Comparison of ENCODE assay signal across 17 mouse cellular contexts in genomic region chr17:67008137-67008536, GRCm38 (mm10).
DNase-seq lines count a peak whose midpoint lies in the region; ATAC-seq and TF ChIP-seq lines count a peak whose summit lies in the region.
"Had no signal": no experiment of that assay in that cellular context is flagged by ENCODE, and none has a peak within 500 bp of the region (broad histone marks: within the 10 kb centered on the region; RNA-seq: fewer than 3 reads in every experiment).

No protein-coding gene starts in this region.

- intact Hi-C loops in heart, adult 2 months (cut with DNase I), result no loop called here
- intact Hi-C loops in heart, postnatal 36 days (cut with DNase I), result no loop called here

- DNase-seq in heart, adult 2 months, result no peak
- DNase-seq in heart, postnatal 36 days, result no peak
- DNase-seq in heart, adult 18-20 months, result no peak
- DNase-seq in midbrain, embryonic 10.5 days (ENCODE audit: low spot score), result no peak
- no peak for DNase-seq in midbrain, embryonic 14.5 days
- DNase-seq: adrenal gland, adult 2 months; adrenal gland, postnatal 25 days; cerebellum, adult 18-20 months; cerebellum, adult 9-11 months; cerebellum, postnatal 36 days; heart, postnatal 4 days; kidney, adult 18-20 months had no signal

- H3K27me3 ChIP-seq in heart, adult 2 months (ENCODE audit: control insufficient read depth, insufficient read depth, low read length), result no peaks in the 10 kb centered on the region
- H3K27me3 ChIP-seq in heart, embryonic 16.5 days (ENCODE audit: control insufficient read depth, insufficient read depth, low read length), result no peaks in the 10 kb centered on the region
- no peaks in the 10 kb centered on the region for H3K27me3 ChIP-seq in midbrain, embryonic 10.5 days (ENCODE audit: low read depth, poor library complexity, severe bottlenecking)
- no peaks in the 10 kb centered on the region for H3K27me3 ChIP-seq in midbrain, embryonic 14.5 days (ENCODE audit: control insufficient read depth, insufficient read depth, low read length)
- H3K27me3 ChIP-seq: embryonic facial prominence, embryonic 13.5 days; forebrain, embryonic 13.5 days; hindbrain, embryonic 12.5 days; intestine, embryonic 15.5 days had no signal

- no peak overlapping the region for H3K9ac ChIP-seq in heart, adult 2 months (ENCODE audit: low read depth, low read length)
- no peak overlapping the region for H3K9ac ChIP-seq in heart, embryonic 16.5 days (ENCODE audit: low read length)
- no peak overlapping the region for H3K9ac ChIP-seq in midbrain, embryonic 14.5 days (replicated peaks; ENCODE audit: low read length)
- H3K9ac ChIP-seq: embryonic facial prominence, embryonic 13.5 days; forebrain, embryonic 13.5 days; hindbrain, embryonic 12.5 days; intestine, embryonic 15.5 days had no signal

- 95% methylated on average over 9 of the region's 9 CpGs for WGBS in heart, adult 2 months
- 94% methylated on average over 9 of the region's 9 CpGs for WGBS in heart, embryonic 16.5 days
- WGBS in midbrain, embryonic 10.5 days, result 83% methylated on average over 9 of the region's 9 CpGs
- 48% methylated on average over 9 of the region's 9 CpGs for WGBS in midbrain, embryonic 14.5 days

- H3K4me2 ChIP-seq in heart, embryonic 16.5 days (ENCODE audit: low read depth, low read length), result no peak overlapping the region
- no peak overlapping the region for H3K4me2 ChIP-seq in midbrain, embryonic 14.5 days (ENCODE audit: low read length)
- H3K4me2 ChIP-seq: embryonic facial prominence, embryonic 13.5 days; forebrain, embryonic 13.5 days; hindbrain, embryonic 12.5 days; intestine, embryonic 15.5 days had no signal

- no peak for ATAC-seq in heart, embryonic 16.5 days (replicated peaks; ENCODE audit: extremely low read depth, insufficient read depth, low FRiP score)
- no peak for ATAC-seq in midbrain, embryonic 14.5 days (ENCODE audit: low FRiP score, low TSS enrichment)
- ATAC-seq: forebrain, embryonic 13.5 days; intestine, embryonic 15.5 days had no signal

- TF ChIP-seq CTCF in heart, adult 2 months (IDR thresholded peaks at IDR 0.05), result no peak

- TF ChIP-seq EP300 in heart, adult 2 months (IDR thresholded peaks at IDR 0.05; ENCODE audit: insufficient read depth, low read depth, low read length), result no peak

- peaks cover 5% of the 10 kb centered on the region for H3K36me3 ChIP-seq in heart, adult 2 months (ENCODE audit: control insufficient read depth, insufficient read depth, low read length)
- 0 out of 2 replicates have a peak, but pooled peaks cover 2% of the 10 kb centered on the region for H3K36me3 ChIP-seq in heart, embryonic 16.5 days (ENCODE audit: control insufficient read depth, insufficient read depth)
- H3K36me3 ChIP-seq in midbrain, embryonic 10.5 days, result no peaks in the 10 kb centered on the region
- no peaks in the 10 kb centered on the region for H3K36me3 ChIP-seq in midbrain, embryonic 14.5 days (ENCODE audit: control insufficient read depth, insufficient read depth, low read length)
- H3K36me3 ChIP-seq: embryonic facial prominence, embryonic 13.5 days; hindbrain, embryonic 12.5 days; intestine, embryonic 15.5 days had no signal

- H3K9me3 ChIP-seq in heart, embryonic 16.5 days (replicated peaks; ENCODE audit: control insufficient read depth, low read length), result peaks cover 7% of the 10 kb centered on the region; the same call in 1 of the 2 replicates
- peaks cover 5% of the 10 kb centered on the region; the same call in 1 of the 2 replicates for H3K9me3 ChIP-seq in midbrain, embryonic 10.5 days (replicated peaks)
- H3K9me3 ChIP-seq in midbrain, embryonic 14.5 days (ENCODE audit: control insufficient read depth, low read length), result no peaks in the 10 kb centered on the region
- H3K9me3 ChIP-seq: embryonic facial prominence, embryonic 13.5 days; forebrain, embryonic 13.5 days; hindbrain, embryonic 12.5 days; intestine, embryonic 15.5 days had no signal

- H3K79me2 ChIP-seq in heart, adult 2 months (replicated peaks; ENCODE audit: control insufficient read depth, insufficient read depth, low read length), result no peaks in the 10 kb centered on the region

- no peak overlapping the region for H3K4me3 ChIP-seq in heart, adult 2 months
- H3K4me3 ChIP-seq in heart, embryonic 16.5 days (ENCODE audit: low read length), result no peak overlapping the region
- H3K4me3 ChIP-seq in midbrain, embryonic 10.5 days, result no peak overlapping the region
- H3K4me3 ChIP-seq in midbrain, embryonic 14.5 days (replicated peaks; ENCODE audit: low read depth, low read length), result no peak overlapping the region
- H3K4me3 ChIP-seq: embryonic facial prominence, embryonic 13.5 days; forebrain, embryonic 13.5 days; hindbrain, embryonic 12.5 days; intestine, embryonic 15.5 days had no signal

- H3K27ac ChIP-seq in heart, adult 2 months, result peak overlapping the region; percentile 68
- 0 out of 2 replicates have a peak overlapping the region, but pooled peaks have one; percentile 18 for H3K27ac ChIP-seq in heart, embryonic 16.5 days (ENCODE audit: low read length)
- H3K27ac ChIP-seq in midbrain, embryonic 10.5 days (replicated peaks), result 0 out of 2 replicates have a peak overlapping the region, but pooled peaks have one; percentile 61
- H3K27ac ChIP-seq in midbrain, embryonic 14.5 days (replicated peaks; ENCODE audit: low read depth, low read length), result no peak overlapping the region
- H3K27ac ChIP-seq: embryonic facial prominence, embryonic 13.5 days; forebrain, embryonic 13.5 days had no signal

- no peak for TF ChIP-seq POLR2A in heart, adult 2 months (IDR thresholded peaks at IDR 0.05; ENCODE audit: insufficient read depth, low read depth, low read length)

- H3K4me1 ChIP-seq in heart, adult 2 months (ENCODE audit: control insufficient read depth, insufficient read depth, low read length), result peaks cover 6% of the 10 kb centered on the region
- H3K4me1 ChIP-seq in heart, embryonic 16.5 days (ENCODE audit: control insufficient read depth, insufficient read depth, low read length), result no peaks in the 10 kb centered on the region
- H3K4me1 ChIP-seq in midbrain, embryonic 10.5 days, result peaks cover 11% of the 10 kb centered on the region
- no peaks in the 10 kb centered on the region for H3K4me1 ChIP-seq in midbrain, embryonic 14.5 days (ENCODE audit: control insufficient read depth, insufficient read depth, low read length)
- H3K4me1 ChIP-seq: embryonic facial prominence, embryonic 13.5 days; hindbrain, embryonic 12.5 days; intestine, embryonic 15.5 days had no signal
